Mouse (Mus musculus): ENCODE measurements around the gene Col24a1.

Gene Col24a1

DNA sequence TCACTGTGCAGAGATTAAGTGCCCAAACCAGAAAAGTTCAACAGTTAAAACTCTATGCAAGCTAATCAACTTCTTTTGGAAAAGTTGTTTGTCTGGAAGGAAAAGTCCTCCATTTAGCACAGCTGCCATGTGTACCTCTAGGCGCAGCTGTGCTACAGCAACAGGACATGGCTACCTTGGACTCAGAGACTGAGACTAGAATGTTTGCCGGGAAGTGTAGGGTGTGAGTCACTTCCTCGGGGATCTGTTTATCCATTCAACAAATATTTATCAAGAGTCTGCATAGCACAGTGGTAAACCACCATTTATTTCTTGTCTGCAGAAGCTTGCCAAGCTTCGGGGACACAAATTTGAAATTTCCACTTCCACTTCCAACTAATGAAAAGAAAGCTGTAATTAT, 178.8 kb downstream of the Col24a1 start:
- DNase-seq = no peak

DNA sequence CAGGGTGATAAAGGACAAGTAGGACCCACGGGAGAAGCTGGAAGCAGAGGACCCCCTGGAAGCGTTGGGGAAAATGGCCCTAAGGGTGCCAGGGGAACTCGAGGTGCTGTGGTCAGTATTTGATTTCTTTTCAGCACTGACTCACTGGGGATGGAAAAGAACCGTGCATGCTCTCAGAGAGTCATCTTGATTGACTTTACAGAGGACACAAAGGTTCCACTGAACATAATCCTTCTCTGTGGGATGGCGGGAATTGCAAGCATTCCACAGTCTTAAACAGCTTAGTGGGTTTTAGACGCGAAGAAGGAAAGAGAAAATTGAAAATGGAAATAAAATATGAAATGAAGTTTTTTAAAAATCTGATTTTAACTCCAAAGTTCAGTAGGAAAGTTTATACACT, 181.9 kb downstream of the Col24a1 start:
- DNase-seq = no peak

DNA sequence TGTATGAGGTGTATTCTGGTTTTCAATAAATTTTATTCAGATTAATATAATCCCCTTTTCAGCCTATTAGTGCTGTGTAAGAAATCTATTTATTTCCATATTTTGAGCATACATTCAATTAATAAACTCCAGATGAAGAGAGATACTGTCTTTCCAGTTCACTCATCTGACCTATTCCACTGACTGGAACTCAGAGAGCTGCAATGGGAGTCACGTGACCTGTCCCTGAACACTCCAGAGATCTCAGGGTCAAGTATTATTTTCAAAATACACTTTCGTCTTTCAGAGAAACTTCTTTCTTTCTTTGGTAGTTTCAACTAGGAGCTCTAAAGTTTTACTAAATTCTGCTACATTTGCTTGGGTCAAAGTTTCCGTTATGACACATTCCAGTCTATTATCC, 184.4 kb downstream of the Col24a1 start:
- no peak for DNase-seq

DNA sequence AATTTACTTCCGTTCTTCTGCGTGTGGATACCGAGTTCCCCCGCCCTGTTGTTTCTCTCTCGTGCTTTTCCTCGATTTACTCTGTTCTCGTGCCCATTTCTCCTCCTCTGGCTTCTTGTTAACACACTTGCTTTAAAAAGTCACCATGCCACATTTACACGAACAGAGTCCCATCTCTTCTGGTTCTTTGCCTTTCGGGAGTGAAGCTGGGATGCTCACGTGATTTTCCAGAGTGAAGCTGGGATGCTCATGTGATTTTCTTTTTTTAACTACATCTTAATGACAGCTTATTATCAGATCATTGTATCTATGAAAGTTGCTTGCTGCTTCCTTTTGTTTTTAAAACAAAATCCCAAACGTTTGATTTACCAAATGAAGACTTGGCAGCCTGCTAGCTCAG, 184.8 kb downstream of the Col24a1 start:
- no peak for DNase-seq

DNA sequence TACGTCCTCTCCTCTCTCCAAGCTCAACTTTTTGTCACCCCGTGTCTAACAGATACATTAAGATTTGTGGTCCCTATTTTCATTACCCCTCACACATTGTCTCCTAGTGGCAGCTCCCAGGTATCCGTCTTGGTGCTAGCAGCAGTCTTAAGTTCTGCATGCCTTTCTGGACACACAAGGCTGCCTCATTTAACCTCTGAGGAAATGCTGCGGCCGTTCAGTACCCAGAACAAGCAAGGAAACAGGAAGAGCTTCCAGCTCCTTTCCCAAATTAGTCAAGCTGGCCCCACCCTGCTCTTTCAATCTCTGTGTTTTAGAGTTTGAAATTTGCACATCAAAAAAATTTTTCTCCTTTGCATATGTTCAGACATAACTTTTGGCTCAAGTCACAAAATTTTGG, 186.2 kb downstream of the Col24a1 start:
- DNase-seq = no peak

DNA sequence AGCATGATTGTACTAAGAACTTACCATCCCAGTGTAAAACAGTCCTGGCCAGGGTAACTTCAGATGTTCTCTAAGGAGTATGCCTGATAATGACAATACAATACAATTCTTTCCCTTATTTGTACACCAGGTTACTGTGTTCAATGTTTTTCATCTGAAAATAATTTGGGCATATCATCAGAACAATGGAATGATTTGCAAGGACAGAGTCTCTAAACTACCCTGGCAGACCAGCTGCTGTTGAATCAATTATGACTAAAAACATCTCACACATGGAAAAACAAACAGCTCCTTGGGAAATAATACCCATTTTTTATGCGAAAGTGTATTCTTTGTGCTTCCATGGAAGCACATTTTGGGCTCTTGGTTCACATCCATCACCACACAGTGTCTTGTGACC, 198.0 kb downstream of the Col24a1 start:
- DNase-seq = no peak

DNA sequence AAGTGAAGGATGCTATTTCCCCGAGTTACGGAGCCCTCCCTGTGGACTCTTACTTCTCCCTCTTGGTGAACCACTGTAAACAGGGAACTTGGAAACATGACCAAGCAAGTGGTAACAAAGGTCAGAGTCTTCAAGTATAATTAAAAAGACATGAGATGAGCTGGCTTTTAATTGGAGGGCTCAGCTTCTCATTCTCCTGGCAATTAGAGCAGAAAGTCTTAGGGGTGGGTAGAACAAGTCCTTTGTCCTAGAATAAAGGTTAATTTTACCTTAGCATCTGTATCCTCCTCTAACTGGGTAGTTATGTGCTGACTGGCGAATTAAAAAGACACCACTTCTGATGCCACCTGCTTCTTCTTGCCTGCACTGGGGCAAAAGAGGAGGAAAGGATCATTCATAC, 199.1 kb downstream of the Col24a1 start:
- DNase-seq = no peak

DNA sequence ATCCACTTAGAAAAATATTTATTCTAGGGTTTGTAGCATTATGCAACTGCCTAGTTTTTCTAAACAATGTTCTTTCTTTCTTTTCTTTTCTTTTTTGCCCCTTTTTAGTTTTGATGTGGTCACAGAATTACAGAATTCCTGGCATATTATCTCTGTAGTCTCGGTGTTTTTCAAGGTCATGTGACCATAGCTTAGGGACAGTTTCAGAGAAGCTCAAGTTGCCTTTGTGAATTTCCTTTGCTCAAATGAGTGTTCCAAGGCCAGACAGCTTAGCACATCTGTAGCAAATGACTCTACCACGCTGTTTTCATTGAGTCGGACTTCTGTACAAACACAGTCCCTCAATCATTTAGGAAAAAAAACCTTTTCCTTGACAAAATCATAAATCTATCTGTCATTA, 205.9 kb downstream of the Col24a1 start:
- no peak for DNase-seq

DNA sequence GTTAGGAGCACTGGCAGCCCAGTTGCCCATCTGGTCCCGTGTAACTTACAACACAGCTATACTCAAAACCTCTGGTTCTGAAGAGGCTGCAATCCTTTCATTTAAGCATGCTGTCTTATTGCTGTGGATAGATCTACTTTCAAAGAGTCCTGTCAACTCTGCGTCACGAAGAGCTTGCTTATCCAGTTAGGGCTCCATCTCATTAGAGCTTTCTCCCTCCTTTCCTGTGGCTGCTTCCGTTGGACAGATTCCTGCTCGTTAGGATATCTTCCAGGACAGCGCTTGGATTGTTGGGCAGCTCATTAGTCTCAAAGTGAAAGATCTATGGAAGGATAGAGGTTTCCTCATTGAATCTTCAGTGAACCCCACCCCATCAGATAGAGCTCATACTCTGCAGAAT, 206.6 kb downstream of the Col24a1 start:
- DNase-seq = no peak

DNA sequence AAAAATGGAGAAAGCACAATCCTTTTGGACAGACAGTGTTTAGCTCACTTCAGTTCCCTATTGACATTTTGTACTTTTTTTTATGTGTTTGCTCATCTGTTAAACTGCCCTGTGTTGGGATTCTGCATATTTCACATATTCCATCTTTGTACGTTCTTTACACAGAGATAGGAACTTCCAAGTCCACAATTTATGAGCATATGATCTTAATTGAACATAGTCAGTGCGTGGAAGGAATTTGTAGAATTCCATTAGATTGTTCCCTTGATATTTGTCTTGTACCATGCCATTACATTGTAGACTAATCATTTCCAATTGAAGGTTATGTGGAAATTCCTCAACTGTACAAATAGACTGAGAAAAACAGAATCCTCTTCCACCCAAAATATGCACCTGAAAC, 212.6 kb downstream of the Col24a1 start:
- DNase-seq = no peak

DNA sequence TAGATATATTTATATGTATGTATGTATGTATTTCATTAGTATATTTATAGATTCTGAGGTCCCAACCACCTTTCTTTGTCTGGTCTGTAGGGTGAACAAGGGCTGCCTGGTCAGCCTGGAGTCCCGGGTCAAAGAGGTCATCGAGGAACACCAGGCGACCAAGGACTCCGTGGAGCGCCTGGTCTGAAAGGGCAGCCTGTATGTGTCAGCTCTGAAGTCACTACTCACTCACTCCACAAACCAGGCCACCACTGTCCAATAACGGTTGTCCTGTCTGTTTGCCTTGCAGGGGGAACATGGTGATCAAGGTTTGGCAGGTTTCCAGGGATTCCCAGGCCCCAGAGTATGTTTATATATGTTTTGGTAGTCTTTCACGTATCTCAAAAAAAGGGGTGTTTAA, 216.3 kb downstream of the Col24a1 start:
- DNase-seq = no peak

DNA sequence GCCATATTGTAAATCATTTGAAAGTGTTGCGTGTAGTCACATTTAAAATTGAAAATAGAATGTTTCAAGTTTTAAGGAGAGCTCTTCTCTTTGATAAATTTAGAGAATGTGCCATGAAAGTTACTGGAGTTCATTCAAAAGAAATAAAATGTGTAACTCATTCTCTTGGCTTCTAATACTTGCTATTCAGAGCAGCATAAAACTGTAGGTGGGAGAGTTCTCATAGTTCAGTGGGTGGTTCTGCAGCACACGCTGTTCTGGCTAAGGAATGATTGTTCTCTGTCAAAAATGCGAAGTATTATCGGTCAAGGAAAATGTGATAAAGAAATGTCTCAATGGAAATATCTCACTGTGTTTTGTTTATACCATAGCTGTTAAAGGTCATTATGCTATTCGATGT, 221.9 kb downstream of the Col24a1 start:
- DNase-seq = no peak

DNA sequence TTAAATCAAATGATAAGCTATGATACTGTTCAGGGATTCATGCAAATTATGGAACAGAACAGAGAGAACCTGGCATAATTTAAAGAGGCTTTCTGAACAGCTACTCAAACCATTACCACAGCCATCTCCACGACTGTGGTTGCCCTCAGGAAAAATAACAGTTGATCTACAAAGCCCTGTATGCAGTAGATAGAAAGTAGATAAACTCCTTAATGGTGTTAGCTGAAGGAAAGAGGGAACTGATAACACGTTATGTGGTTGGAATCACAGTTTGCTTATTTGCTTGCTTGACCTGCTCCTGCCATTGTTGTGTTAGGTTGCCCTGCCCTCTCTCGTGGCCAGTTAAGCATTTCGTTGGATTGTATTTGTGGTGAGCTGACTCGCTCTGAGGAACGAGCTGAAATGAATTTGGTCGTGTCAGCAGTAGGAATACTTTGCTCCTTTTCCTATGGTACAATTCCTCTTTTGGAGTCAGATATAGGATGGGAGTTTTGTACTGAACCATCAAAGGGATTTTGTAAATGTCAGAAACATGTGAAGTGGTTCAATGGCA, 229.3 kb downstream of the Col24a1 start:
- DNase-seq = no peak

DNA sequence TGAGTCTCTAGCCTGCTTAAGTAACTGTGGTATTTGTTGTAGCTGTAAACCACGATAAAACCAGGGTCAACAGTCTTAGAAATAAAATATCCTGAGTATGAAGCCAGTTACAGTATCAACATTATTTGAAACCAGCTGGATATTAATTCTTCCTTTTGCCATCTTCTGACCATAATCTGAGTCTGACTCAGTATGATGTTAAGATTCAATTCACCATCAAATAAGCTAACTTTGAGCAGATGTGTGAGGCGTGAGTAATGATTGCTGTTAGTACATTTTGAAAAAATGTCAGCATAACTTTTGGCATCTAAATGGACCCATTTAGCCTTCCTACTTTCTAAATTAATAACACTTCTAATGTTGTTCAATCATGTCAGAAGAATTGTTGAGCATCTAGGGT, 230.0 kb downstream of the Col24a1 start:
- no peak for DNase-seq

DNA sequence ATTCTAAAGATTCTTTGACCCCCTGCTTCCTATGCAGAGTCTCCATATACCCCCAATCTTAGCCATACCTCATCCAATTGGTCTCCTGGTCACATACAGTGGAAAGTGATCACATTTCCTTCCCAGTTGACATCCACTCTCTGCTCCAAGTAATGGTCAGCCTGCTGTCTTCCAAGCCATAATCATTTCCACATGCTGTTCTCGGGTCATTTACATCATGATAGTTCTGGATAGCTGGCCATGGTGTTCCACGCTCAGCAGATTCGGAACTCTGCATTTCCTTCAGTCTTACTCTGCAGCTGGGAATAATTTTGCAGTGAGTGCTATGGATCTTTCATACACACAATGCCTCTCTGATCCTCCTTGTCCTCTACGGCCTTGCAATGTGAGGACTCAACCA, 233.0 kb downstream of the Col24a1 start:
- DNase-seq = no peak

DNA sequence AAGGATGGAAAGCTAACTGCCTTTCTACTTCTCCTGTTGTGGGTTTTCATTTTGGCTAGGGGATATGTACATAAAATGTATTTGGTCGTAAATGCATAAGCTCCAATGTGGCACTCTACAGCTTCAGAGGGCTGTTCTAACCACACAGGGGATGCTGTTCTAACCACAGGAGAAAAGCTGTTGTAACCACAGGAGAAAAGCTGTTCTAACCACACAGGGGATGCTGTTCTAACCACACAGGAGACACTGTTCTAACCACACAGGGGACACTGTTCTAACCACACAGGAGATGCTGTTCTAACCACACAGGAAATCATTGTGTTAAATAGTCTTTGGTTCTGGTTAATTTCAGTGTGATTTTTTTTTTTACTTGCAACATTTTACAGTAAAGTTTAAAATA, 245.6 kb downstream of the Col24a1 start:
- no peak for DNase-seq

DNA sequence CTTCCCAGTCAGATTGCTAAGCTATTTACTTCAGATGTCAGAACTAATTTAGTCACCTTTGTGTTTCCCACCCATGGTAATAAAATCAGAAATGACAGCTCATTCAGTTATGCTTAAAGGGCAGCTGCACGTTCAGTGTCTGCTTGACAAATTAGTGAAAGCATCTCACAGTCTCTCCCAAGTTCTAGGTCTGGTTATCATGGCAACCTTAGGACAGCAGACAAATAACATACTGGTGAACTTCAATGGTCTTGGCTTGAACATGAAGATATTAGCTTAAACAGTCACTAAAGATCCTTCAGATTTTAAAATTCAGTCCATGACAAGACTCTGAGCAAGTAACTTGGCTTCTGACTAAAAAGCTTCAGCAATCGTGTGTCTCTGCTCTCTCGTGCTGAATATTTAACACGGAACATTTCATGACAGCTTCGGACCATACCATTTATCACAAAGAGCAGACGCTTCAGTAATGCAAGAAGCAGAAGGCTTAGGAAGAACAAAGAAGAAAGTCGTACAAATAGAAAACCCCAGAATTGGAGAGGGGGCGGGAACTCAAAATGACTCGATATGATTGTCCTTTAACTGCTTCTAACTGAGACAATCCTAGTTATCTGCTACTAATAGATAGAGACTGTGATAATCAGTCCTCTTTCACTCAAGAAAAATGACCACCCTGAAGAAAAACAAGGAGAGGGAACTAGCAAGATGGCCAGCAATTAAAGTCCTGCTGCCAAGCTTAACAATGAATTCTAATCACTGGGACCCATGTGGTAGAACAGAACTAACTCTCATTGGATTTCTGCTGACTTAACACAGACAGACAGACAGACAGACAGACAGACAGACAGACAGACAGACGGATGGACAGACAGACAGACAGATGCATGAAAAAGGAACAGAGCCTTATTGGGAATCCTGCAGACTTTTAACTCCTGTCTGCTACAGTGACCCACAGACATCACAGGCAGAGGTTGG, 256.5 kb downstream of the Col24a1 start:
- DNase-seq = no peak

DNA sequence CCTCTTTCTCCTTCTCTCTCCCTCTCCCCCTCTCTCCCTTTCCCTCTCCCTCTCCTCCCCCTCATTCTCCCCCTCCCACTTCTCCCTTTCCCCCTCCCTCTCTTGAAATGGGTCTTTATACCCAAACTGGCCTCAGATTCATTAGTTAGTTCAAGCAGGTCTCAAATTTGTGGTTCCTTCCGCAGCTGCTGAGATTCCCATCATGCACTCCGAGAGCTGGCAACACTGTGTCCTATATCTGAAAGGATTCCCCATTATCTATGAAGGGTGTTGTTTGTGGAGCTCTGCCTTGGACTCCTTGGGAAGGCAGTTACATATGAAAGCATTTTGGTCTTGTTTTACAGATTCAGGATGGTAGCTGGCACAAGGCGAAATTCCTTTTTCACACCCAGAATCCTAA, 257.9 kb downstream of the Col24a1 start:
- no peak for DNase-seq

DNA sequence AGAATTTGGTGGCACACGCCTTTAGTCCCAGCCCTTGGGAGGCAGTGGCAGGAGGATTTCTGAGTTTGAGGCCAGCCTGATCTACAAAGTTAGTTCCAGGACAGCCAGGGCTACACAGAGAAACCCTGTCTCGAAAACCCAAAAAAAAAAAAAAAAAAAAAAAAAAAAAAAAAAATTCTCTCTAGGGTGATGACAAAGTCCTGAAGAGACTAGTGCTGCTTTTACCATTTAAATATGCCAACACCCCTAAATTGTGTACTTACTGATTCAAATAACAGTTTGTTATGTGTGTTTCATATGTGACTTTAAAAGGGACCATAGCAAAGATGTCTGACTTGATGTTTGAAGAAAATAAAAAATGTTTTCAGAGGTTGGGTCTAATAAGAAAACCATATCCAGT, 262.1 kb downstream of the Col24a1 start:
- DNase-seq = no peak

DNA sequence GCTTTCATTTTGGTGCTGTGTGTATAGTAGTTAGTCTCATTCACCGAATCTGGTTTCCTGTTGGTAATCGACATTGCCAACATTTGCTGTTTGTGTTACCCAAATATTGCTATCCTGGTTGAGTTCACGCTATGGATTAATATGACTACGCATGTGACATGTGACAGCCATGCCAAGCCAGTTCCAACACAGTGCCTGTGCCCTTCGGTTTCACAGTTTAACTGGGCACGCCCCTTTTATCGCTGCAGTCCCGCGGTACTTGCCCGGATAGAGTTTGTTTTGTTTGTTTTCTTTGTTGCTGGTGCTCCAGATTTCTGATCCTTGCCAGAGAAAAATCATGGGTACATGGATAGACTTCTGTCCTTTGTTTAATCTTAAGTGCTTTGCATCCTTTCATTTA, 263.9 kb downstream of the Col24a1 start:
- no peak for DNase-seq

DNA sequence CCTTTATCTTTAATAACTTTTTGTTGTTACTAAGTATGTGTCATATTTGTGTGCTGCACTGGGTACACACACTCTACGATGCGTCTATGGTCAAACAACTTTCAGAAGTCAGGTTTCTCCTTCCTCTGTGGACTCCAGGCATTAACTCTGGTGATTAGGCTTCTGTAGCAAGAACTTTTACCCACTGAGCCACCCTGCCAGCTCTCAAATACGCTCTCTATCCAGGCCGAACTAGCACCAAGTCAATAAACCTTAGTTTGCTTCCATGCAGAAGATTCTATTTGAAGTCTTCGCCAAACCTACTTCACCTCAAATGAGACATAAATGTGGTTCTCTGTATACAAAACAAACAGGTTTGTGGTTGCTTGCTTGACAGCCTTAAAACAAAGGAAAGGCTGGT, 267.4 kb downstream of the Col24a1 start:
- DNase-seq = no peak

DNA sequence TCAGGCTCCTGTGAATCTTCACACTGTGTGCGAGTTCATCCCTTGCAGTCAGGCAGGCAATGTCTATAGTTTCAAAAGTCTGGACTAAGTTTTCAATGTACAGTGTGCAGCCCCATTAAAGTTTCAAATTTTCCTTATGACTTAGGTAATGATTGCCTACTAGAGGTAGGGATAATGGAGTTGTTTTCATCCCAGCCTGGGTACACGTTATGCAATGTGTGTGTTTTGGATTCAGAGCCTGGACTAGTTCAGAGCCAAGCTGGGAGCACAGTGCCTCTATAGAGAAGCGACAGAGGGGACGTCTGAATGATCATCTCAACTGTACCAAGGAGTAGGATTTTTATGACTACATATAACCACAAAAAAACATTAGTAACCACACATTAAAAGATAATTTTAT, 267.8 kb downstream of the Col24a1 start:
- no peak for DNase-seq

DNA sequence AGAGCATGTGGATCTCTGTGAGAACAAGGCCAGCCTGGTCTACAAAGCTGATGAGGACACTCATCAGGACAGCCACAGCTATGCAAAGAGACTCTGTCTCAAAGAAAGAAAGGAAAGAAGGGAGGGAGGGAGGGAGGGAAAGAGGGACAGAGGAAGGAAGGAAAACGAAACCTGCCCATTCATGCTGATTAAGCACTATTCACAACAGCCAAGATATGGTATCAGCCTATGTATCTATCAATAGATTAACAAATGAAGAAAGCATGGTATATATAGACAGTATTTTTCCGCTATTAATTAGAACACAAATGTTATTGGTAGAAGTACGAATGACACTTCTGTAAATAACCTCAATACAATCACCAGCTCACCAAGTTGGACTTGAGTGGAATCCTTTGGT, 282.2 kb downstream of the Col24a1 start:
- DNase-seq = no peak

DNA sequence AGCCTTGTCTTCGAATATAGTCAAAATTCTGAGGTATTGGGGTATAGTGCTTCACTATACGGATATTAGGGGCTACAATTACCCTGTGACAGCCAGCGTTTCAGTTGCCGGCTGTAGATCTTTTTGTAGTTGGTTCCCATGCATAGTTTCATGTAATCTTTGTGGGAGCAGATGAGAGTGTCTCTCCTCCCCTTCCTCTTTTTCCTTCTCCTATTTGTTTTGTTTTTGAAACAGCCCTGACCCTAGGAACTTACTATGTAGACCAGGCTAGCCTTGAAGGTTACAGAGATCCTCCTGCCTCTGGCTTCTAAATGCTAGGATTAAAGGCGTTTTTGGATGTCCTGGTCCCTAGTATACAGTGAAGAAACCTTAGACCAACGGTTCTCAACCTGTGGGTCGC, 283.1 kb downstream of the Col24a1 start:
- no peak for DNase-seq

All from cerebellum, postnatal 25 days (tissue).